Comparison of ENCODE assay signal across 18 mouse cellular contexts in genomic region chr6:32417351-32417750, GRCm38 (mm10).
DNase-seq lines count a peak whose midpoint lies in the region.
"Had no signal": no experiment of that assay in that cellular context is flagged by ENCODE, and none has a peak within 500 bp of the region (broad histone marks: within the 10 kb centered on the region; RNA-seq: fewer than 3 reads in every experiment).

No protein-coding gene starts in this region.

- intact Hi-C loops in heart, postnatal 25 days (cut with DNase I), result no loop called here

- DNase-seq in heart, adult 18-20 months, result peak; percentile 23 to 34
- no peak for DNase-seq in heart, postnatal 25 days (ENCODE audit: low spot score)
- peak; percentile 54 for DNase-seq in kidney, postnatal 14 days
- DNase-seq in kidney, adult 9 months, result no peak
- DNase-seq in 3T3-L1 (ENCODE audit: low read depth, low spot score), result peak; percentile 58
- peak; percentile 49 for DNase-seq in Muller cell, postnatal 12 days (ENCODE audit: inconsistent ontology term)
- no peak for DNase-seq in retina, postnatal 1 day
- DNase-seq: cerebellum, adult 2 months; cerebellum, postnatal 14 days; forebrain, postnatal 0 days; gastrocnemius, postnatal 10 days; heart, postnatal 36 days; layer of hippocampus, postnatal 36 days; left cerebral cortex, postnatal 4 days; liver, postnatal 0 days; lung, postnatal 4 days; right cerebral cortex, postnatal 14 days; thymus, postnatal 4 days had no signal

Comparison
In these comparisons a context has a peak if more than half of its experiments do, and no peak if none do; other contexts are left out.
1. DNase-seq: peak in heart, adult 18-20 months (2 of 2), kidney, postnatal 14 days (single experiment), 3T3-L1 (single experiment) and Muller cell, postnatal 12 days (single experiment); none in heart, postnatal 25 days (single experiment), kidney, adult 9 months (single experiment) and retina, postnatal 1 day (single experiment).